In the genomic region with DNA sequence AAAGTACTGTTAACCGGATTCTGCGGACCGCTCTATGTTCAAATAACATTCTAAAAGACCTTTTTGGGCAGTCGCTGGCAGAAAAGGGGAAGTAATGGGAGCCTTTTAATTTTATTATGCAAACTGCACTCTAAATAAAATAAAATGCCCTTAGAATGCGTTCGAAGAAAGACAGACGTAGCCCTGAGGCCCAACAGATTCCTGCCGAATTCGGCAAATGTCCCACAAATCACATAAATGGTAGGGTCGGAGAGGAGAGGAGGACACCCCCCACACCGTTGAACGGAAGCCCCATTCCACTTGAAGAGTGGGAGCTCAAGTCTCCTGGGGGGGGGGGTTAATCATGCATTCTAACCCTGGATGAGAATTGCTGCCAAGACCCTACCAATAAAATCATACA, we compare ENCODE assay signal across 10 mouse cellular contexts. TPM values are rescaled to one million over a fixed set of nuclear protein-coding genes. Genes with fewer than 3 reads are reported as not detected.
DNase-seq lines count a peak whose midpoint lies in the region; ATAC-seq and TF ChIP-seq lines count a peak whose summit lies in the region.
"Had no signal": no experiment of that assay in that cellular context is flagged by ENCODE, and none has a peak within 500 bp of the region (broad histone marks: within the 10 kb centered on the region; RNA-seq: fewer than 3 reads in every experiment).

No protein-coding gene starts in this region.

- no peak for TF ChIP-seq CTCF in cortical plate, adult 2 months (IDR thresholded peaks at IDR 0.05; ENCODE audit: extremely low read depth, insufficient read depth, low read length)
- TF ChIP-seq CTCF in forebrain, postnatal 0 days (IDR thresholded peaks at IDR 0.05; ENCODE audit: low read depth), result no peak

- peak; percentile 62 for DNase-seq in heart, adult 11 months
- no peak for DNase-seq in heart, postnatal 14 days
- peak; percentile 62 for DNase-seq in forebrain, postnatal 0 days
- DNase-seq in thymus, postnatal 0 days (ENCODE audit: low spot score), result no peak
- DNase-seq in right cerebral cortex, postnatal 14 days, result no peak
- no peak for DNase-seq in gastrocnemius, adult 8-10 months (ENCODE audit: low spot score in 2 of 2)
- DNase-seq: lung, adult 18-20 months had no signal

- no peak for TF ChIP-seq POLR2A in cortical plate, adult 2 months (IDR thresholded peaks at IDR 0.05; ENCODE audit: extremely low read depth, insufficient read depth, low read length)

- H3K4me3 ChIP-seq in cortical plate, adult 2 months (ENCODE audit: insufficient read depth, low read length), result peak overlapping the region; percentile 76; the same call in 1 of the 2 replicates
- H3K4me3 ChIP-seq in forebrain, postnatal 0 days (ENCODE audit: low read depth, low read length), result peak overlapping the region; percentile 75
- H3K4me3 ChIP-seq in midbrain, embryonic 12.5 days, result peak overlapping the region; percentile 99

- peak overlapping the region; percentile 98 for H3K4me2 ChIP-seq in forebrain, postnatal 0 days (ENCODE audit: low read depth)
- H3K4me2 ChIP-seq in midbrain, embryonic 12.5 days (replicated peaks), result peak overlapping the region; percentile 97

- H3K36me3 ChIP-seq in forebrain, postnatal 0 days (ENCODE audit: insufficient read depth), result no peaks in the 10 kb centered on the region
- H3K36me3 ChIP-seq in midbrain, embryonic 12.5 days, result no peaks in the 10 kb centered on the region

- H3K9me3 ChIP-seq in forebrain, postnatal 0 days (ENCODE audit: low read length), result no peaks in the 10 kb centered on the region
- H3K9me3 ChIP-seq in midbrain, embryonic 12.5 days, result no peaks in the 10 kb centered on the region

- 7% methylated on average over 12 of the region's 12 CpGs for WGBS in forebrain, postnatal 0 days
- WGBS in midbrain, embryonic 12.5 days, result under 1% methylated on average over 12 of the region's 12 CpGs

- peak overlapping the region; percentile 95 for H3K27ac ChIP-seq in cortical plate, adult 2 months (ENCODE audit: insufficient read depth, low read length)
- peak overlapping the region; percentile 99 for H3K27ac ChIP-seq in forebrain, postnatal 0 days (ENCODE audit: low read depth, low read length)
- H3K27ac ChIP-seq in midbrain, embryonic 12.5 days (replicated peaks), result peak overlapping the region; percentile 100

- H3K27me3 ChIP-seq in forebrain, postnatal 0 days (ENCODE audit: insufficient read depth, low read length), result no peaks in the 10 kb centered on the region
- no peaks in the 10 kb centered on the region for H3K27me3 ChIP-seq in midbrain, embryonic 12.5 days

- intact Hi-C loops in heart, postnatal 14 days (cut with DNase I), result no loop called here

- H3K4me1 ChIP-seq in cortical plate, adult 2 months (ENCODE audit: control insufficient read depth, insufficient read depth, low read length), result peaks cover 2% of the 10 kb centered on the region; the same call in 1 of the 2 replicates
- peaks cover 3% of the 10 kb centered on the region; the same call in 1 of the 2 replicates for H3K4me1 ChIP-seq in forebrain, postnatal 0 days (ENCODE audit: insufficient read depth)
- peaks cover 60% of the 10 kb centered on the region for H3K4me1 ChIP-seq in midbrain, embryonic 12.5 days

- no peak for ATAC-seq in forebrain, postnatal 0 days
- ATAC-seq in midbrain, embryonic 12.5 days (ENCODE audit: low FRiP score, low read depth), result no peak

- peak overlapping the region; percentile 96 for H3K9ac ChIP-seq in forebrain, postnatal 0 days
- H3K9ac ChIP-seq in midbrain, embryonic 12.5 days (replicated peaks), result peak overlapping the region; percentile 89

RNA-seq across cellular contexts. Expression of gene Pou3f3, which starts 8.3 kb away (rescaled TPM):
- total RNA-seq in heart, postnatal 14 days (2021), result not detected
- 37.5 and 39.1 TPM in 2 replicates for polyA plus RNA-seq in cortical plate, adult 2 months (2012; rRNA removed)
- total RNA-seq in forebrain, postnatal 0 days (2014; rRNA removed), result 76.9 and 81.4 TPM in 2 replicates
- 22.7 and 28.0 TPM in 2 replicates for polyA plus RNA-seq in forebrain, postnatal 0 days (2015; fragmentation: Nextera tagmentation; extraction: Ambion mirVana)
- 36.3 and 37.6 TPM in 2 replicates for polyA plus RNA-seq in midbrain, embryonic 12.5 days (2016; fragmentation: Nextera tagmentation; extraction: Ambion mirVana)
- polyA plus RNA-seq in thymus, postnatal 0 days (2015; fragmentation: Nextera tagmentation; extraction: Ambion mirVana), result 0.03 and 0.04 TPM in 2 replicates
- total RNA-seq in gastrocnemius, adult 8-10 months (2022), result under 1 TPM in 1 of 4 experiments, not detected in 3; 0.04 TPM
- total RNA-seq: granulocyte monocyte progenitor cell, adult 5-6 weeks had no signal

Comparison
In these comparisons a context has a peak if more than half of its experiments do, and no peak if none do; other contexts are left out.
1. DNase-seq: peak in heart, adult 11 months (single experiment) and forebrain, postnatal 0 days (single experiment); none in heart, postnatal 14 days (0 of 2), thymus, postnatal 0 days (single experiment), right cerebral cortex, postnatal 14 days (single experiment) and gastrocnemius, adult 8-10 months (0 of 2).
2. RNA of gene Pou3f3, which starts 8.3 kb away (polyA plus RNA-seq): 36.3 to 37.6 TPM in midbrain, embryonic 12.5 days, 37.5 to 39.1 TPM in cortical plate, adult 2 months and 22.7 to 28.0 TPM in forebrain, postnatal 0 days; 0.03 to 0.04 TPM in thymus, postnatal 0 days; every median in the first group is over 10 times any median in the second.
3. Peak in every context shown above with its lines, with median percentiles within 50 percentile points of each other: H3K27ac ChIP-seq and H3K4me3 ChIP-seq.